Mouse (Mus musculus): ENCODE results near the gene Rab44.
A peak's percentile ranks its signal among the peaks of the same experiment; 100 is the strongest.

Rab44 gene

DNA sequence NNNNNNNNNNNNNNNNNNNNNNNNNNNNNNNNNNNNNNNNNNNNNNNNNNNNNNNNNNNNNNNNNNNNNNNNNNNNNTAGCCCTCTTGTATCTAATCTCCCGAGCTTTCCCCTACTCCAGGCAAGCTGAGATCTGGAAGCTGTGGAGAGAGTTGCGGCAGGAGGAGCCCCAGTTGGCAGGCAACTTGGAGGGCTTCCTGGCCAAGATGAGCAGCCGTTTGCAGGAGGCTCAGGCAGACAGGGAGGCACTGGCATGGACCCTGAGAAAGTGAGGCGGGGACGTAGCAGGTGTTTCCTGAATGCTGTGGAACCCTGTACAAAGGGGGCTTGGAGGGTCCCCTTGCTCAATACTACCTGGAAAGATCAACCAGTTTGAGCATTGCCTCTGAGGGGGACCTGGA is 21.1 kb downstream of the Rab44 start:
- no peak for DNase-seq (ENCODE audit: low read depth)

DNA sequence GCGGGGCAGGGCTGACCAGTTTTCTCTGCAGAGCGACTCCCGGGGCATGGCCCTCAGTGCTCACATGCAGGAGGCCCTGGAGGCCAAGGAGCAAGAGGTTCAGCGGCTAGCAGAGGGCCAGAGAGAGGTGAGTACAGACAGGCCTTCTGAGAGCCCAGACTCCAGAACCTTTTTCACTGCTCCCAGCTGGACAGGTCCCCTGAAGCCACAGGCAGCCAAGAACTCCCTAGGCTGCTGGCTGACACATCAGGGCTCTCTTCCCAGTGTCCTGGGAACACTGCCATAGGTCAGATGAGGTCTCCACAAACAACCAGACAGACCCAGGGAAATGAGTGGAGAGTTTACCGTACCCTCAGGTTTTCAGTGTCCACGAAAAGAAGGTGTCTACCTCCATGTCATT is 22.3 kb downstream of the Rab44 start:
- no peak for DNase-seq (ENCODE audit: low read depth)

GRCm38 (mm10) chr17:29137906-29138305 is 24.0 kb downstream of the Rab44 start:
- no peak for DNase-seq (ENCODE audit: low read depth)

DNA sequence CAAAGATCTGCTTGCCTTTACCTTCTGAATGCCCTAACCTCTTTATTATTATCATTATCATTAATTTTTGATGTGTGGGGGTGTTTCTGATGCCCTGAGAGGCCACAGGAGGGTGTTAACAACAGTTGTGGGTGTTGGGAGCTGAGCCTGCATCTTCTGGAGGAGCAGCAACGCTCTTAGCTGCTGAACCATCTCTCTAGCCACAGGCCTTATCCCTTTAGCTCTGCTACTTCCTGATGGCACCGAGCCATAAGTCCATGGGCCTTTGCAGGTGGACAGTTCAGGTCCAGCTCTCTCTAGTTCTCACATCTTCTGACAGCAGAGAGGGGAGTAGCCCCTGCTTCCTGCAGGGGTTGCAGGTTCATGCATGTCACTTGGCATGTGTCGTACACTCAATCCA is 27.6 kb downstream of the Rab44 start:
- DNase-seq (ENCODE audit: low read depth), result no peak

DNA sequence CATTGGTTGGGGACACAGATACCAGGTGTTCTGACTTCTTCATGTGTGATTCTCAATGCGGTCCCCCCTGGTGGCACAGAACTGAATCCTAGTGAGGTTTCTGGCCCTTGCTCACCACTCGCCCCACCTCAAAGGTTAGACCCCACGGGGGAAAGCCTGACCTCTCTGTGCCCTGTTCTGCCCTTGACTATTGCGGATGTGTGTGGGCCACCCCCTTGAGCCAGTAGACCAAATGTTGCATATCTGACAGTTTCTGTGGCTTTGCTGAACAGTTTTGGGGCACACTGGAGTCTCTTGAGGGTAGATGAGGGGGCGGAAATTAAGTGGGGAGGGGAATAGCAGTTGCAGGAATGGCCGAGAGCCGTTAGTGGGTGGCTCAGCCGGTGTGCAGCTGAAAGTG is 29.3 kb downstream of the Rab44 start:
- DNase-seq (ENCODE audit: low read depth), result no peak

GRCm38 (mm10) chr17:29145101-29145500 is 31.2 kb downstream of the Rab44 start:
- no peak for DNase-seq (ENCODE audit: low read depth)

- no peak for DNase-seq (ENCODE audit: low read depth)
These were observed 33.3 kb downstream of the Rab44 start for GRCm38 (mm10) chr17:29147273-29147672.

DNA sequence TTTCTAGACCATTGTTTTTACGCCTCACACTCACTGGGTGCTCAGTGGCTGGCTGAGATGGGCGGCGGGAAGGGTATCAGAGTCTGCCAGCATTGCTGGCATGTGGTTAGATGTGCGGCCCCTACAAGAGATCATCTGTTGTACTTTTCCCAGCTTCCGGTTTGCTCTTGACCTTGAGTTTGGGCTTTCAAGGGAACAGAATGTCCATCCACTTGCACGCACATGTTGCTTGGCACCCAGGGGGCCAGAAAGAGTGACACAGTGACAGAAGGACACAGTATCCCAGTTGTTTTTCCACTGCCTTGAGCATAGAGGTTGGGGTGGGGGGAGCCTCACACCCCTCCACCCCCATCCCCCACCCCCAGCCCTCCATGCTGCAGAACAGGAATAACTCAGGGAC is 33.8 kb downstream of the Rab44 start:
- DNase-seq (ENCODE audit: low read depth), result no peak

GRCm38 (mm10) chr17:29149766-29150165 is 35.8 kb downstream of the Rab44 start:
- no peak for DNase-seq (ENCODE audit: low read depth)

DNA sequence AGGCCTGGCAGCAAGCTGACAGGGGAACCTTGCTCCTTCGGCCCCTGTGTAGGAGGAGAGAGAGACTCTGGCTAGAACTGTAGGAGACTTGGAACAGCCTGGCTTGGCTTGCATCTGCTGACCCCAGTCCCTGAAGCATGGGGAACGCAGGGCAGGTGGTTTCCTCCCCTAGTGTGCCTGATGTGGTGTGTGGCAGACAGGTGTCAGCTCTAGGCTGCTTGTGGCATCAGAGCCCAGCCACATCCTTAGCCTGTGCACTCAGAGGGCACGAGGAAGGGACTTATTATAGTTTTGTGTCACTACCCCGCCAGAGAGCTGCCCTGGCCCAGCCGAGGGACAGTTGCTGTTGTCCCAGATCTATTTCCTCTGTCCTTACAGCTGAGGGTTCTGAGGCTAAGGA is 38.6 kb downstream of the Rab44 start:
- DNase-seq (ENCODE audit: low read depth), result no peak

- DNase-seq (ENCODE audit: low read depth), result peak; percentile 47
These were observed 40.3 kb downstream of the Rab44 start for GRCm38 (mm10) chr17:29154247-29154646.

GRCm38 (mm10) chr17:29155355-29156135 is 41.6 kb downstream of the Rab44 start:
- DNase-seq (ENCODE audit: low read depth), result no peak

DNA sequence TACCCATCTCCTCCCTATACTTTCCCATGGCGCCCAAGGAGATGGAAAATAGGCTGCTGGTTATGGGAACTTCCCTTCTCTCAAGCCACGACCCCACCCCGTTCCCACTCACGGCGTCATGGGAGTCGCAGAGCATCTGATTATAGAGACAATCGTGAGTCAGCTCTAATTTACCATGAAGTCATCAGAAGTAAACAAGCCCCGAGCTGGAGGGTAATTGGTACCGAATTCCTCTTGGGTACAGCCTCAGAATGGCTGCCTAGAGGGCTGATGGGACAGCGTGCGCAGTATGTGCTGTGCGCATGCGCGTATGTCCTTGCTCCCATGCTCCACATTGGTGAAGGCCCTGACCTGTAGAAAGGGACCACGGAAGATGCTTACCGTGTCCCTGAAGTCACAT is 42.5 kb downstream of the Rab44 start:
- DNase-seq (ENCODE audit: low read depth), result no peak

DNA sequence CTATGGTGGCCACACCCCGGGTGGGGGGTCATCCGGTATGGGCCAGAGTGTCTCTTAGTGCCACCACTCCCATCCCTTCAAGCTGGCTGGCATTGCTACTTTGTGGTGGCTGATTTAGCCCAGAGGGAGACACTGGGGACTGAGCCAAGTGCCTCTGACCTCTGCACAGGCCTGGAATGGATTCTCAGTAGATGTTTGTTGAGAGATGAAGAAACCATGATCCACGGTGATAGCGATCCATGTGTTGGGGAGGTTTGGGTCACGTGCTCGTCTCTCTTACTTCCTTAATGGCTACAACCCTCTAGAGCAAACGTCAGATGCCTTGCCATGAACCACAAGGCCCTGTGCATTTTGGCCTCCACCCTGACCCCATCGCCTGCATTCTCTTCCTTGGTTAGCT is 42.9 kb downstream of the Rab44 start:
- no peak for DNase-seq (ENCODE audit: low read depth)

DNA sequence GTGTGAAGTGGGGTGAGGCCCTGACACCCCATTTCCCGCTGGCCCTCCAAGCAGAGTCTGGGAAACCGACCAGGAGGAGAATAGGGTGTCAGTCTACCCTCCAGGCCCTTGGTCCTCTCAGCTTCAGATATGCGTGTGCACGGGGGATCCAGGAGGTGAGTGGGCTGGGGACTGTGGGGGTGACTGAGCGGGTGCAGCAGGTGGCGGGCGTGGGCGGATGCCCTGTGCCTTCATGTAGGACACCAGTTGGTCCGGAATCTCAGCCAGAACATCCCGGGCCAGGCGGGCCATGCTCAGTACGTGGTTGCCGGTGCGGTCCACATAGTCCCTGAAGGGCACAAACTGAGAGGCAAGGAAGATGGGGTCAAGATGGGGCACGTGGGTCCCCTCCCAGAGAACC is 45.0 kb downstream of the Rab44 start:
- no peak for DNase-seq (ENCODE audit: low read depth)

DNA sequence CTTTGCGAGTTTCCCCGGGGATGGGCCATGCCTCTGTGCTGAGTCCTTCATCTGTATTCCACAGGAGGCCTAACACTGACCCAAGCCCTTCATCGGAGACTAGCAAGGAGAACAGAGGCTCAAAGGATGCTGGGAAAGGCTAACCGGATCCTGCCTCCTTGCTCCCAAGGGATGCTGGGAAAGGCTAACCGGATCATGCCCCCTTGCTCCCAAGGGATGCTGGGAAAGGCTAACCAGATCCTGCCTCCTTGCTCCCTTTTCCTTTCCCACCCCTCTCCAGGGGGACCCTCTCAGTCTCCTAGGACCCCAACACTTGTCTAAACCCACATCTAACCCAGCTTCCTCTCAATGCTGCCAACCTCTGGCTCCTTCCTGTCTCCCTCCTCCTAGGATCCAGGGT is 45.4 kb downstream of the Rab44 start:
- DNase-seq (ENCODE audit: low read depth), result no peak

GRCm38 (mm10) chr17:29159743-29160455 is 46.0 kb downstream of the Rab44 start:
- DNase-seq (ENCODE audit: low read depth), result no peak

- no peak for DNase-seq (ENCODE audit: low read depth)
These were observed 48.4 kb downstream of the Rab44 start for GRCm38 (mm10) chr17:29162334-29162733.

DNA sequence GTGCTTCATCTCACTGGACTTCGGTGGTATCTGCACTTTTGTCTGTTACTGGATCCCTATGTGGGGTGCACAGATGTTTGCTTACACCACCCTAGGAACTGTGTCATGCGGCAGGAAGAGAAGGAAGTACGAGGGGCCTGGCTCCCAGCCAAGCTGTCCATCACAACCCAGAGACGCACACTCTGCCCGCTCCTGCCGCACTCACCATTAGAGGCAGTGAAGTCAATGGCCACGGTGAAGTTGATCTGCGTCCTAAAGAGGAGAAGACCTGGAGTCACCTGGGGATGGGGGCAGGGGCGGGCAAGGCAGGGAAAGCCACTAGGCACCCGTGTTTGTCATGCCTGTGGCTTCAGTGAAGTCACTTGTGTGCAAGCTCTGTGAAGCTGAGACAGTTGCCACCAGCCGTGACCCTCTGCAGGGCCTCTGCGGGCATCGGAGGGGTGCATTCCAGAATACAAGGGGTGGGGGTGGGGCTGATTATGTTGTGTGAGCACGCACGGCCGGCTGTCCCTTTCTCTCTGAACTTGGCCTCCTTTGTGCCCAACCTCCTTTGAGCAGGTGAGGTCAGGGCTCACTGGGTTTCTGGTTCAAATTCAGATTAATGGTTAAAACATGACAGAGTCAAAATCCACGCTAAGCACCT is 50.6 kb downstream of the Rab44 start:
- DNase-seq (ENCODE audit: low read depth), result peak; percentile 96

DNA sequence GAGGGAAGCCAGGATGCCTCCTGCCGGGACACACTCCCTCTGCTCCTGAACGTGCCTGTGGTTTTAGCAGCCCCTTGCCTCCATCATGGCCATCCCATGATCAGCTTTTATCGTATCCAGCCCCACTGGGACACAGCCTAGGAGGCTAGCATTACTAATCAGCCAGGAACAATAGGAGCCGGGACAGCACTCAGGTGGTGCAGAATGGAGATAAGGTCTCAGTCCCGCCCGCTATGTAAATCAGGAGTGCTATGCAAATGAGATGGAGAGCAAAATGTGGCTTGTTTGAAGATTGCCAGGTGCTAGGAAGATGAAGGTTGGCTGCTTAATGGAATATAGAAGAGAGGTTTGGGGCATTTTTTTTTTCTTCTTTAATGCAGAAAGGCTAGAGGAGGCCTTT is 51.5 kb downstream of the Rab44 start:
- no peak for DNase-seq (ENCODE audit: low read depth)

- peak; percentile 40 for DNase-seq (ENCODE audit: low read depth)
These were observed 52.1 kb downstream of the Rab44 start for GRCm38 (mm10) chr17:29165967-29166578.

DNA sequence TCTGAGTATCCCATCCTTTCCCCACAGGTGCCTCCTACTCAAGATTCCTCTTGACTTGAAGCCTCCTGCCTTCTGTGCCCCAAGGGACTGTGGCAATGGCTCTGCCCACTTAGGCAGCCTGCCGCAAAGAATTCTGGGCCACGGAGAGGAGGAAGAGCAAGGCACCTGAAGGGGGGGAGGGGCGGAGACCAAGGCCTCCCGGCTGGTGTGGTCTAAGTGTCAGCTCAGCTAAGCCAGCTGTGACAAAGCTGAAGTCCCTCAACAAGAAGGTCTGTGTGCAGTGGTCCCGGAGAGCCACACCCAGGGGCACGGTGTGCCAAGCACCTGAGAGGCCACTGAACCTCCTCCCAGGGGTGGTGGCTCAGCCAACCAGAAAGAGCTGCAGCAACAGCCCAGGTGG is 53.4 kb downstream of the Rab44 start:
- no peak for DNase-seq (ENCODE audit: low read depth)

GRCm38 (mm10) chr17:29168438-29168837 is 54.5 kb downstream of the Rab44 start:
- DNase-seq (ENCODE audit: low read depth), result no peak
